Mouse (Mus musculus): ENCODE measurements around the gene Nprl3. TPM values are rescaled to one million over a fixed set of nuclear protein-coding genes. Genes with fewer than 3 reads are reported as not detected.
"Not testable (repeated sequence)": the region's sequence is repeated elsewhere in the genome, so short reads cannot be mapped to it uniquely, and the experiment has no call there.

The Nprl3 gene
- polyA plus RNA-seq, 1 experiment from 2014 or later: 28.0 TPM

DNA sequence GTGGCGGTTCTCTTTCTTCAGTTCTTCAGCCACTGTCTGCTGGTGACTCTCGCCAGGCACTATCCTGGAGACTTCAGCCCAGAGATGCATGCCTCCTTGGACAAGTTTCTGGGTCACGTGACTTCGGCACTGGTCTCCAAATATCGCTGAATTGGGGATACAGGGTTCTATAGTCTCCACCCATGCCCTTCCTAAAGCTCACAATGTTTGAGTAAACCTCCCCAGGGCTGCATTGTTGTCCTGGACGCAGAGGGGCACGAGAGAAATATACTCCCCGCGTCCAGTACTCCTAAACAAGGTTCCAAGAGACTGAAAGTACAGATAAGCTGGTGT lies 20.0 kb upstream of the Nprl3 start:
- Histone ChIP-seq H3K9me3 (ENCODE audit: control insufficient read depth, low read length) (no peaks in the 10 kb centered on the region), H3K9ac (ENCODE audit: low read length) (no peak overlapping the region), H3K4me1 (replicated peaks; ENCODE audit: control insufficient read depth, insufficient read depth, low read length) (no peaks in the 10 kb centered on the region), H3K27ac (ENCODE audit: low read depth) (no peak overlapping the region), H3K4me2 (ENCODE audit: low read length) (no peak overlapping the region), H3K36me3 (ENCODE audit: control insufficient read depth, insufficient read depth, low read length) (no peaks in the 10 kb centered on the region), H3K27me3 (replicated peaks; ENCODE audit: control insufficient read depth, insufficient read depth, low read length) (0 out of 2 replicates have a peak, but pooled peaks cover 5% of the 10 kb centered on the region), H3K4me3 (ENCODE audit: low read depth, low read length) (no peak overlapping the region)
- DNase-seq (ENCODE audit: low spot score) (no peak), ATAC-seq (replicated peaks; ENCODE audit: low FRiP score, low TSS enrichment, low read depth) (no peak)
- 65% methylated on average over 9 of the region's 9 CpGs for WGBS

DNA sequence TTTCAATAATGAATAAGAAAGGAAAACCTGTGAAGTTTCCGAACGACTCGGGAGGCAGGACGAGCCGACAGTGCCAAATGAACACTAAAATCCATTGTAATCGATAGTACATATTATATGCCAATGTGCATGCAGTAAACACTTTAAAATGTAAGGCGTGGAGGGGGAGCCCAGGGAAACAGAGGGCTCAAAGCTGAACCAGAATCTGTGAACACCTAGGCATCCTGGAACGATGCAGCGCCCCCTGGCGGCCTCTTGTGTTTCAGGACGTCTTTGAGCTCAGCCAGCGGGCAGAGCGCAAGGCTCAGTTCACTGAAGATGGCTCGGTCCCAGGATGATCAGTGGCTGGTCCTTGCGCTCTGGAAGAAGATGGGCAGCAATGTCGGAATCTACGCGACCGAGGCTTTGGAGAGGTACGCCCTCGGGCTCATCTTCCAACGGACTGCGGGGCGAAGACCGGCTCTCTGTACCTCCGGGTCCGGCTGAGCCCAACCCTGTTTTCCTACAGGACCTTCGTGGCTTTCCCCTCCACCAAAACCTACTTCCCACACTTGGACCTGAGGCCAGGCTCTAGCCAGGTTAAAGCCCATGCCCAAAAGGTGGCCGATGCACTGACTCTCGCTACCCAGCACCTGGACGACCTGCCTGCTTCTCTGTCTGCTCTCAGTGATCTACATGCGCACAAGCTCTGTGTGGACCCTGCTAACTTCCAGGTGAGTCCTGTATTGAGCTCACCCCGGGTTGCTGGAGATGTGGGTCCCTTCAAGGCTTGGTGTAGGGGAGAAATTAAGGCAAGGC lies 19.4 kb upstream of the Nprl3 start, which contains the start of gene Hbq1b:
Hbq1b (plus strand) TSS at position 271 of the 798 bp plus-strand sequence.
- H3K4me1 ChIP-seq (replicated peaks; ENCODE audit: control insufficient read depth, insufficient read depth, low read length); H3K36me3 ChIP-seq (ENCODE audit: control insufficient read depth, insufficient read depth, low read length); H3K4me3 ChIP-seq (ENCODE audit: low read depth, low read length); H3K9me3 ChIP-seq (ENCODE audit: control insufficient read depth, low read length); H3K9ac ChIP-seq (ENCODE audit: low read length); H3K27ac ChIP-seq (ENCODE audit: low read depth); H3K27me3 ChIP-seq (replicated peaks; ENCODE audit: control insufficient read depth, insufficient read depth, low read length): not testable (repeated sequence)
- H3K4me2 ChIP-seq (ENCODE audit: low read length): peak within 1 kb of the TSS; percentile 41
- ATAC-seq (replicated peaks; ENCODE audit: low FRiP score, low TSS enrichment, low read depth) (peak; percentile 48; the same call in 1 of the 2 replicates), DNase-seq (ENCODE audit: low spot score) (peak; percentile 79)
- WGBS: 20% methylated on average over 30 of the region's 33 CpGs

DNA sequence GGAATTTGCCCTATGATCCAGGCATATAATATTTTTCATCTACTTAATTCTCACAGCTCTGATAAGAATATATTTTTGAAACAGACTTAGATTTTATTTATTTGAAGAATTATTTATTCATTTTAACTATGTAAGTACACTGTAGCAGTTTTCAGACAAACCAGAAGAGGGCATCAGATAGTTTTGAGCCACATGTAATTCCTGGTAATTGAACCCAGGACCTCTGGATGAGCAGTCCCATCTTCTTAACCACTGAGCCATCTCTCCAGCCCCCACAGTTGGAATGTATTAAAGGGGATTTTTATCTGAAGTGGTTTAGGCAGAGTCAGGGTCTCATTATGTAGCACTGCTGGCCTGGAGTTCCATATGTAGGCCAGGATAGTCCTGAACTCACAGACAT lies 18.4 kb upstream of the Nprl3 start:
- not testable (repeated sequence) for H3K27me3 ChIP-seq (replicated peaks; ENCODE audit: control insufficient read depth, insufficient read depth, low read length); H3K4me2 ChIP-seq (ENCODE audit: low read length); H3K27ac ChIP-seq (ENCODE audit: low read depth); H3K36me3 ChIP-seq (ENCODE audit: control insufficient read depth, insufficient read depth, low read length); DNase-seq (ENCODE audit: low spot score); H3K4me1 ChIP-seq (replicated peaks; ENCODE audit: control insufficient read depth, insufficient read depth, low read length); ATAC-seq (replicated peaks; ENCODE audit: low FRiP score, low TSS enrichment, low read depth); H3K4me3 ChIP-seq (ENCODE audit: low read depth, low read length); H3K9me3 ChIP-seq (ENCODE audit: control insufficient read depth, low read length); H3K9ac ChIP-seq (ENCODE audit: low read length)

DNA sequence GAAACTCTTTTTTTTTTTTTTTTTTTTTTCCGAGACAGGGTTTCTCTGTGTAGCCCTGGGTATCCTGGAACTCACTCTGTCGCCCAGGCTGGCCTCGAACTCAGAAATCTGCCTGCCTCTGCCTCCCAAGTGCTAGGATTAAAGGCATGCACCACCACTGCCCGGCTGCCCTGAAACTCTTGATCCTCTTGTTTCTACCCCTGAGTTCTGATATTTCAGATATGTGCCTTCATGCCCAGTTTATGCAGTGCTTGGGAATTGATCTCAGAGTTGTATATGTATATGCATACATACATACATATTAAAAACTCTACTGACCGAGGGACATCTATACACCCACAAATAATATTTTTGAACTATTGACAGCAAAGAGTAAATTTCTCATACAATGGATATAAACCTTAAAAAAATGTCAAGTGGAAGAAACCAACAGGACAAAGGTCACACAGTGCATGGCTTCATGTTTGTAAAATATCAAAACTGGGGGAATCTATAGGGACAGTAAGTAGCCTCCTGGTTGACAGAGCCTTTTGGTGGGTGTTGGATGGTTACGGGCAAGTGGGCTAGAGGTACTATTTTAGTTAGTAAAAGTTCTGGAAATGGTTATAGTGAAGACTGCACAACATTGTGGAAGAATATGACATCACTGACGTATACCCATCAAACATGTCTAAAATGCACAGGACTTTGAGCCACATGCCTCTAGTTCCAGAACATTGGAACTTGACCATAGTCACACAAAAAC lies 17.7 kb upstream of the Nprl3 start:
- H3K4me1 ChIP-seq (replicated peaks; ENCODE audit: control insufficient read depth, insufficient read depth, low read length): no peaks in the 10 kb centered on the region
- DNase-seq (ENCODE audit: low spot score): no peak
- H3K27ac ChIP-seq (ENCODE audit: low read depth): no peak overlapping the region
- H3K27me3 ChIP-seq (replicated peaks; ENCODE audit: control insufficient read depth, insufficient read depth, low read length): 0 out of 2 replicates have a peak, but pooled peaks cover 8% of the 10 kb centered on the region
- 80% methylated on average over 7 of the region's 7 CpGs for WGBS
- no peak overlapping the region for H3K4me3 ChIP-seq (ENCODE audit: low read depth, low read length)
- no peak overlapping the region for H3K9ac ChIP-seq (ENCODE audit: low read length)
- ATAC-seq (replicated peaks; ENCODE audit: low FRiP score, low TSS enrichment, low read depth): no peak
- H3K36me3 ChIP-seq (ENCODE audit: control insufficient read depth, insufficient read depth, low read length): no peaks in the 10 kb centered on the region
- H3K9me3 ChIP-seq (ENCODE audit: control insufficient read depth, low read length): no peaks in the 10 kb centered on the region
- no peak overlapping the region for H3K4me2 ChIP-seq (ENCODE audit: low read length)

DNA sequence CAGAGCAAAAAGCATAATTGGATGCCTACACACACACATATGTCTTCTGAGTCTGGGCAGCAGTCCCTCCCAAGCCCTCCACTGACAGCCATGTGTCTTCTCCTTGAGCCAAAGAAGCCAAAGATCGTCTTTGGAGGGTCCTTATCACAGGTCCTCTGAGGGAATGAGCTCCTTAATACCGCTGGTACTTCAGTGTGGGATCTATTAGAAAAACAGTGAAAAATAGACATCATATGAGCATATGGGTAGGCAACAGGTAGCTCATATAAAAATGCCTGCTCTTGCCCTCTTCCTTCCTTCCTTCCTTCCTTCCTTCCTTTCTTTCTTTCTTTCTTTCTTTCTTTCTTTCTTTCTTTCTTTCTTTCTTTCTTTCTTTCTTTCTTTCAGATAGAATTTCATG lies 17.1 kb upstream of the Nprl3 start:
- not testable (repeated sequence) for ATAC-seq (replicated peaks; ENCODE audit: low FRiP score, low TSS enrichment, low read depth); H3K9ac ChIP-seq (ENCODE audit: low read length); H3K36me3 ChIP-seq (ENCODE audit: control insufficient read depth, insufficient read depth, low read length); H3K4me3 ChIP-seq (ENCODE audit: low read depth, low read length); H3K9me3 ChIP-seq (ENCODE audit: control insufficient read depth, low read length); H3K4me2 ChIP-seq (ENCODE audit: low read length); DNase-seq (ENCODE audit: low spot score); H3K4me1 ChIP-seq (replicated peaks; ENCODE audit: control insufficient read depth, insufficient read depth, low read length); H3K27ac ChIP-seq (ENCODE audit: low read depth); H3K27me3 ChIP-seq (replicated peaks; ENCODE audit: control insufficient read depth, insufficient read depth, low read length)
- 54% methylated on average over 2 of the region's 2 CpGs for WGBS

DNA sequence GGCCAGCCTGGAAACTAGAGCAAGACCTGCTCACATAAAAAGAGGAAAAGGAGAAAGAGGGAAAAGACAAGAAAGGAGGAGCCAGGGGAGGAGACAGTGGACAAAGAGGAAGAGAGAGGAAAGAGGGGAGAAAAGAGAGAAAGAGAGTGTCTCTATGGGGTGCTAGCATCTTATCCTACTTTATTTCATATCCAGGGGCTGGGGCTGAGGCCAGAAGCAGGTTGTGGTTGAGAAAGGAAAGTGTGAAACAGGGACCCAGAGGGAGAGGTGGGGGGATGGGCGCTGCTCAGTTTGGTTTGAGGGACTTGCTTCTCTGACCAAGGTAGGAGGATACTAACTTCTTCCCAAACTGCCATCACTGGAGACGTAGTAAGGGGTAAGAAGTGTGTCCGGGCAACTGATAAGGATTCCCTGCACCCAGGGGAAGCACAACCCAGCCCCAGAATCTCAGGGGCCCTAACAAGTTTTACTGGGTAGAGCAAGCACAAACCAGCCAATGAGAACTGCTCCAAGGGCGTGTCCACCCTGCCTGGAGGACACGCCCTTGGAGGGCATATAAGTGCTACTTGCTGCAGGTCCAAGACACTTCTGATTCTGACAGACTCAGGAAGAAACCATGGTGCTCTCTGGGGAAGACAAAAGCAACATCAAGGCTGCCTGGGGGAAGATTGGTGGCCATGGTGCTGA lies 15.7 kb upstream of the Nprl3 start, which contains the start of gene Hba-a1:
Hba-a1 (plus strand) TSS at position 421 of the 687 bp plus-strand sequence.
- DNase-seq (ENCODE audit: low spot score): not testable (repeated sequence)
- 0 out of 2 replicates have a peak, but pooled peaks have one; percentile 54 for ATAC-seq (replicated peaks; ENCODE audit: low FRiP score, low TSS enrichment, low read depth)
- 50% methylated on average over 1 of the region's 5 CpGs for WGBS

DNA sequence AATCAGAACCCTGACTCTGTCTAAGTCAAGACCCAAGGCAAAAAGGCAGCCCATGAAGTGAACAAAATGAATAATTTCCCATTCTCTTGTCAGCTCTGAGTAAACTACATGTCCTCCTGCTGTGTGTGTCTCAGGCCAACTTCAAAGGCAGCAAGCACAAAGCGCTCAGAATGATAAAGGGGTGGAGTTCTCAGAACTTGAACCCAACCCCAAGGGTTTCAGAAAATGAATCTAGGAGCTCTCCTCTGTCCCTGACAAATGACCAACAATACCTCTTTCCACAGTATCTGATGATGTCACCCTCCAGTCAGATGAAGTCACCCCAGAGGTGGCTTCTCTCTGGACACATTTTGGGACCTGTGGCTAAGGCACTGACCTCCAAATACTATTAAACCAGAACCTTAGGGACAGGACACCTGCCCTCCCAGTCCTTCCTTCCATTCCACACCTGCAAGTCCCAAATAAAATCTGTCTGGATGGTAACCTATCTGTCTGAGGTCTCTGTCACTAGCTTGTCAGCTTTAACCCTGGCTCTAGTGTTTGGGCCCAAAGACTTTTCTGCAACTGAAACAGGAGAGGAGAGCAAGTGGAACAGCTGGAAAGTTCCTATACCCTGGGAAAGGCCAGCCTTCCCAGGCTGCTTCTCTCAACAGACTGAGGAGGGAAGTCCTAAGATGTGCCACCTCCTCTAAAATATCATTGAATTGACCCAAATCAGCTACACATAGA lies 14.1 kb upstream of the Nprl3 start:
- H3K9me3 ChIP-seq (ENCODE audit: control insufficient read depth, low read length): no peaks in the 10 kb centered on the region
- no peaks in the 10 kb centered on the region for H3K36me3 ChIP-seq (ENCODE audit: control insufficient read depth, insufficient read depth, low read length)
- 72% methylated on average over 1 of the region's 1 CpGs for WGBS
- H3K27ac ChIP-seq (ENCODE audit: low read depth): no peak overlapping the region
- H3K27me3 ChIP-seq (replicated peaks; ENCODE audit: control insufficient read depth, insufficient read depth, low read length): peaks cover 17% of the 10 kb centered on the region; the same call in 1 of the 2 replicates
- DNase-seq (ENCODE audit: low spot score) (no peak), ATAC-seq (replicated peaks; ENCODE audit: low FRiP score, low TSS enrichment, low read depth) (no peak)
- H3K9ac ChIP-seq (ENCODE audit: low read length): no peak overlapping the region
- no peaks in the 10 kb centered on the region for H3K4me1 ChIP-seq (replicated peaks; ENCODE audit: control insufficient read depth, insufficient read depth, low read length)
- no peak overlapping the region for H3K4me3 ChIP-seq (ENCODE audit: low read depth, low read length)
- no peak overlapping the region for H3K4me2 ChIP-seq (ENCODE audit: low read length)

More for the DNA sequence above, 15.7 kb upstream of the Nprl3 start, which contains the start of gene Hba-a1:
- not testable (repeated sequence) for H3K9me3 ChIP-seq (ENCODE audit: control insufficient read depth, low read length); H3K4me3 ChIP-seq (ENCODE audit: low read depth, low read length); H3K4me1 ChIP-seq (replicated peaks; ENCODE audit: control insufficient read depth, insufficient read depth, low read length); H3K4me2 ChIP-seq (ENCODE audit: low read length); H3K9ac ChIP-seq (ENCODE audit: low read length); H3K36me3 ChIP-seq (ENCODE audit: control insufficient read depth, insufficient read depth, low read length); H3K27ac ChIP-seq (ENCODE audit: low read depth)
- H3K27me3 ChIP-seq (replicated peaks; ENCODE audit: control insufficient read depth, insufficient read depth, low read length): peaks cover 13% of the 10 kb centered on the region; the same call in 1 of the 2 replicates

DNA sequence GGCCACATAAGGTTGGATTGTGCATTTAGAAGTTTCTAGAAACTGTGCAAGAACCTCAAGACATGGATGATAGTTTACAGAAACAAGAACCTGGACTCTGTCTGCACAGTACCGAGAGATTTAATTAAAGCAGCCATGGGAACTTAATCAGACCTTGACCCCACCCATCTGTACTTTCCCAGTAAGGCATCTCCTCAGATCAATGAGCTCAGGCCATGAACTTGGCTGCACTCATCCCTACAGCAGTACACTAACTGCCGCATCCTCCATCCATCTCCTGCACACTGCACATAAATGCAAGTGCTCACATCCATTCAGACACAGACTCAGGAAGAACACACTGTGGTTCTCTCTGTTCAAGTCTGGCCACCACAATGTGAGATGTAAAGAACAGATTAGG lies 13.1 kb upstream of the Nprl3 start:
- Histone ChIP-seq H3K4me3 (ENCODE audit: low read depth, low read length) (no peak overlapping the region), H3K36me3 (ENCODE audit: control insufficient read depth, insufficient read depth, low read length) (no peaks in the 10 kb centered on the region), H3K4me2 (ENCODE audit: low read length) (no peak overlapping the region), H3K27ac (ENCODE audit: low read depth) (no peak overlapping the region), H3K27me3 (replicated peaks; ENCODE audit: control insufficient read depth, insufficient read depth, low read length) (peaks cover 18% of the 10 kb centered on the region; the same call in 1 of the 2 replicates), H3K4me1 (replicated peaks; ENCODE audit: control insufficient read depth, insufficient read depth, low read length) (no peaks in the 10 kb centered on the region), H3K9me3 (ENCODE audit: control insufficient read depth, low read length) (no peaks in the 10 kb centered on the region), H3K9ac (ENCODE audit: low read length) (no peak overlapping the region)
- DNase-seq (ENCODE audit: low spot score) (no peak), ATAC-seq (replicated peaks; ENCODE audit: low FRiP score, low TSS enrichment, low read depth) (no peak)
- WGBS: 71% methylated on average over 2 of the region's 2 CpGs
